Mouse (Mus musculus): ENCODE measurements around the gene Pop4. TPM values are rescaled to one million over a fixed set of nuclear protein-coding genes. Genes with fewer than 3 reads are reported as not detected.

The Pop4 gene
- total RNA-seq, 2 experiments from 2014 or later, result 12.5 to 12.9 TPM

DNA sequence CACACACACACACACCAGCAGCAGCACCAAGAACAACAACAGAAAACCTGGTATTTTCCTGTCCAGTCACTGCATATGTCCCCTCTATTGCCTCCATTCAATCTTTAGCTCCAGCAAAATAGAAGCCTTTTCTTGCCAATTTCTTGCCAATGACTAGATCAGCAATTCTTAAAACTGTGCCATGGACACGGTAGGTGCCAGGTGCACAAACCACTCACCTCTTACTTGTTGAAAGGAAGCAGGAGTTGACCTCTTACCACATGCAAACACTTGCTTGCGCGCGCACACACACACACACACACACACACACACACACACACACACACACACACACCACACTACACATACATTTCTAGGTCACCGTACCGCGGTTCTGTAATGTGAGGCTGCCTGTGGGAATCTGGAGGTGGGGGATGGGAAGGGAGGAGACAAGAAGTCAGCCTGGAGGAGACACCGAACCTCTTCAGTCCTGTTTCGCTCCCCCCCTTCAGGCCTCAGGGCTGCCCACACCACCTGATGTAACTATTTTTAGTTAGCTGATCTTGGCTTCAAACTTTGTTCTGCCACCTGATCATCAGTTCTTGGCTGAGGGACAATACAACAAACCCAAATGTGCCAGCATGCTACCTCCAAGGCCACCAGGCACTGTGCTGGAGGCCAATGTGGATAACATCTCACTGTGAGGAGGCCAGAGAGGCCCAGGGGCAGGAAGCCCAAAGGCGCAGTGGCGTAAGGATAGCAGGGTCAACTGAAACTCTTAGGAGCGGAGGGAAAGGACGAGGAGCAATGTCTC is 46.5 kb downstream of the Pop4 start:
- peak; percentile 43 to 62 for DNase-seq
- intact Hi-C loops (cut with DNase I), result no loop called here

DNA sequence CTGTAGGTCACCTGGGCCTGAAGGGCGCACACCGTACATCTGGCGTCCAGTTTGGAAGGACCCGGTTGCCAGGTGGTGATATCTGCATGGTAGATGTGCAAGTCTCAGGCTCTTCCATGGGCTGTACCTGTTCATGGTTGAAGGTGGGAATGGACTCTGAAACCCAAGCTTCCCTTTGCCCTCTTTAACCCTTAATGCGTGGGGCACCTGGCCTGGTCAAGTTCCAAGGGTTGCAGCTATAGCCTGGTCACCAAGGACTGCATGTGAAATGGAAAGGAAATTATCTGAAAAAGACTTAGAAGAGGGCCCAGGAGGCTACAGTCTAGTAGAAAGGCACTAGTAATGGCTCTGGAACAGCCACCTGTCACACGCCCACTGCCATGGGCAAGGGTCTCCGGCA is 50.4 kb downstream of the Pop4 start:
- intact Hi-C loops (cut with DNase I), result no loop called here
- no peak for DNase-seq

DNA sequence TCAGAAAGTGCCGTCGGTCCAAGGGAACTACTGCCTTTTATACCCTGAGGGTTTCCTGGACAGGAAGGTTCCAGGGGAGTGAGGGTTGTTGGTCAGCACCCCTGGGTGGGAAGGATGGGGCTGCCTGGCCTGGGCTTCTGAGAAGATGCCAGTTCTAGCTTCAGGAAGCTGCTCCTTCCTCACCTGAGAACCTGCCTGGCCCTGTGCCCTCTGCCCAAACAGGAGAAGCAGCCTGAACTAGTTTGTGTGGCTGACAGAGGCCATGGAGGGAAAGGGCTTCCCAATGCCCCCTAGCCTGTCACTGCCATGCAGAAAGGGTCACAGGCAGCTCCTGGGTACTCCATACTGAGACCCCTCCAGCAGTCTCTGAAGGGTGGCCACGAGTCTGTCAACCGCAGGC is 51.7 kb downstream of the Pop4 start:
- DNase-seq, result no peak
- intact Hi-C loops (cut with DNase I), result no loop called here

DNA sequence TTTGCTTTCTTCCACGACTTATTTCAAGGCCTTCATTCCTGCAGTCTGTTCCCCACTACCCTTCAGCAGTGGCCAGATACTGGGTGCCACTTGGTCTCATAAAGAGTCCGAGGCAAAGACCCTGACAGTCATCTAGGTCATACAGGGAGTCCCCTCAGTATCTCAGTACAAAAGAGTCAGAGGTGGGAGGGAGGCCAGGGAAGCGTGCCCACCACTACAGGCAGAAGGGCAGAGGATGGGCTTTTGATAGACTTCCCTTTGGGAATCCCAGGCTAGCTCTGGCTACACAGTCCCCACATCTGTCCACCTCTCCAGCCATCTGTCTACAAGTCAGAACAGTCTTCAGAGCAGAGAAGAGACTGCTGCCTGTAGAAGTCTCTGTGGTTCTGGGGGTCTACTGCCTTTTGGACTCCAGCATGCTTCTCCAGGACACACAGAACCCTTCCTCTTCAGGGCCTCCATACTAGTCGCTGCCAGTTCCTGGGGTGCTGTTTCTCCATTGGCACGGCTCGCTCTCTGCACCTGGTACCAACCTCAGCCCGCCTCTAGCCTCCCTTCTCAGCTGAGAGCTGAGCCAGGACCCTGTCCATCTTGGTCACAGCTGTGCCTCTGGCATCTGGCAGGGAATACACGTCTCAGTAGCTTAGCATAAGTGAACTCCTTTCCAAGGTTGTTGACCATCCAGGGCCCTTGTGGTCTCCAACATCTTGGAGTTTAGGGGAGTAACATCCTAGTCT is 52.4 kb downstream of the Pop4 start:
- intact Hi-C loops (cut with DNase I), result no loop called here

DNA sequence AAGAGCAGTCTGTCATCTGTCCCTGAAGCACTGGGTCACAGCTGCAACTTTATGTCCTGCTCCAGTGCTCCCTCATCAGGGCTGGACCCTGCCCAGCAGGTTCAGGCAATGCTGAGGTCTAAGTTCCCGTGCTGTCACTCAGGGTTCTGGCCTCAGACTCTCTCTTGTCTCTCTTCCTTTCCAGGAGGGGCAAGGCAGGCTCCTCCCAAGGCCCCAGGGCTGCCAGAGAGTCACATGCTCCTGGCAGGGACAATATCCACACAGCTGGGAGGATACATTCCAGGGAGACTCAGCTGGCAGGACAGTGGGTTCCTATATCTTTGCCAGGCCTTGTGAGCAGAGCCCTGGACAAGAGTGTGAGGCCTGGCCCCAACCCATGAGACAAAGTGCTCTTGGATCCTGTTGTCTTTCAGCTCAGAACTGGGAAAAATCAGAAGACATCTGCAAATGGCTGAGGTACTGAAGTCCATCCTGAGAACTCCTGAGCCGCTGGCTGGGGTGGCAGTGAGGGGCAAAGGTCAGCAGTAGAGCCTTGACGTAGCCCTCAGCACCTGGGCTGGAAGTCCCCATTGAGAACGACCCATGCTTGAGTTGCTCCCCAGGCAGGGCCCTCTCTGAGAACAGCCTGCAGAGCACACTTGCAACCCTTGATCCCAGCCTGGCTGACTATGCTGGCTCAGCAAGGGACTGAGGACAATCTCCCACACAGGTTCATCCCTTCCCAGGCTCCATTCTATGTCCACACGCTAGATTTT is 53.6 kb downstream of the Pop4 start:
- peak; percentile 89 to 93 for DNase-seq
- intact Hi-C loops (cut with DNase I), result no loop called here

More for the DNA sequence above, 52.4 kb downstream of the Pop4 start:
- DNase-seq, result no peak

DNA sequence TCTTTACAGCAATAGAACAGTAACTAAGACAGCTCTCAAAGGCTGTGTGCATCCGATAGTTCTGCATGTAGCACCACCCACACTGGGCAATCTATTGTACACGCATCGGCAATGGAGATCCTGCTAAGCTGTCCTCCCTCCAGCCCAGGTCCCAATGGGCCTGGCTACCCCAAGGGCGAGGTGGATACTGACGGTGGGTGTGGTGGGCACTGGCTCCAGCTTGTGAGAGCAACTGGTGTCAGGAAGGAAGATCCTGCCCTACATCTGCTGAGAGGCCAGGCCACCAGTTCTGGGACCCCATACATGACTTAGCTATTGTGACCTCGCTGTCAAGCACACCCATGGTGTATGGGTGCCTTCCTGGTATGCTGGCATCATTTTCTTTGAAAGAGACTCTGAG is 55.5 kb downstream of the Pop4 start:
- intact Hi-C loops (cut with DNase I), result no loop called here
- no peak for DNase-seq

DNA sequence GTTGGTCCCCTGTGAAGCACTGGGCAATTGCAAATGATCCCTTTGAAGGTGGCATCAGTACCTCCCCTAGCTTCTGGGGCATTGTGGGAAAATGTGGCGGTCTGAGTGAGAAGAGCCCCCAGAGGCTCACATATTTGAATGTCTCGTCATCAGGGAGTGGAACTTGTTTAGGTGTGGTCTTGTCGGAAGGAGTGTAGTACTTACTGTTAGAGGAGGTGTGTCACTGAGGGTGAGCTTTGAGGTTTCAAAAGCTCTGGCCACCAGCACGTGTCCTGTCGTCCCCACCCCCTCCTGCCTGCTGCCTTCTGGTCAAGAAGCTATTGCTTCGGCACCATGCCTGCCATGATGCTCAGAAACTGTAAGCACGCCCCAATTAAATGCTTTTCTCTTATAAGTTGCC is 55.9 kb downstream of the Pop4 start:
- DNase-seq, result no peak

DNA sequence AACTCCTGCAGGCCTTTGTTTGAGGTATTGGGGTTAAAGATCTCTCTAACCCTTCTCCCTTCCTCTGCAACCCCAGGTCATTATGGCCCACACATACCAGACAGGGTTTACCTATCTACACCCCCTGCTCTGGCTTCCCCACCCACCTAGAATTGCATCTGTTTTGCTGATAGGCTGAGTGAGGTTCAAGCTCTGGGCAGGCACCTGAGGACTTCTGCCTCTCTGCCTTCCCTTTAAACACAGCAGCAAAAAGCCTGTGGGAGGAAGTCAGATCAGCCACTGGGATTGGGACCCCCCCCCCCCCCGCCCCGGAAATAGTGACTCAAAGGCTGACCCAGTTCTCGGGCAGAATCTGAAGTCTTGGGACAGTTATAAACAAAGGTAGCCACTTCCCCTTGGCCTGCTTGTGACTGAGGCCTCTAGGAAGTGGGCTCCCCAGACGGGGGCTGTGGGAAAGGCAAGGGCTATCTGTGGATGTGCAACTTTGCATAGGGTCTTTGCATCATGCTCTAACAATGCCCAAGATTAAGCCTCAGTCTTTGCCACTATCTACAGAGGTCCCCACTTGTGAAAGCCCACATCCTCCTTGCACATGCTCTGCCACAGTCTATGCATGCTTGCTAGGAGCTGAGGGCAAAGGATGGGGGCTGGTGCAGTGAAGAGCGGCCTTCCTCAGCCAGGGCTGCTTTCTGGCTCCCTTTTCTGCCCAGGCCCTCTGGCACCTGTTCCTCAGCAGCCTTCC is 56.6 kb downstream of the Pop4 start:
- DNase-seq, result no peak
- intact Hi-C loops (cut with DNase I), result no loop called here

More for the DNA sequence above, 55.9 kb downstream of the Pop4 start:
- intact Hi-C loops (cut with DNase I), result no loop called here

DNA sequence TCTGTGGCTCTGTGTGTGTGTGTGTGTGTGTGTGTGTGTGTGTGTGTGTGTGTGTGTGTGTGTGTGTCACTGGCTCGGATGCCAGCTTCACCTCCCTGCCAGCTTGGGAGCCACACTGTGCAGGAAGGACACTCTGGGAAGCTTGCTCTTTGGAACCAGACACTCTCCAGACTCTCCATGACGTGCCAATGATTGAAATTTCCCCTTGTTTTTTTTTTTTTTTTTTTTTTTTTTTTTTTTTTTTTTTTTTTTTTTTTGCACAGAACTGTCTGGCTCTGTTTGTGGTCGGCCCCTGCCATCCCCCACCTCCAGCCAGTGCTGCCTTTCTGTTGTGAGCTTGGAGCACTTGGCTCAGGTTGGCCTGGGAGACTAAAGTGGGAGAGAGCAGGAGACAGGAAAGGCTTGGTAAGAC is 58.6 kb downstream of the Pop4 start:
- intact Hi-C loops (cut with DNase I), result no loop called here
- DNase-seq, result no peak

Other genes starting within 250 kb of the Pop4 start
- gene Uri1, start 247.9 kb downstream of the Pop4 start, total RNA-seq (2021), result 10 to 100 TPM; 18.9 to 31.4 TPM
- gene Ccne1, start 163.9 kb downstream of the Pop4 start, total RNA-seq (2021), result 1 to 10 TPM; 1.2 to 1.9 TPM
- 10 to 100 TPM; 26.0 to 27.3 TPM for gene 1600014C10Rik, start 88.2 kb downstream of the Pop4 start, total RNA-seq (2021)
- gene Plekhf1, start 43.4 kb downstream of the Pop4 start, total RNA-seq (2021), result 10 to 100 TPM; 13.9 to 16.0 TPM